Mouse (Mus musculus): ENCODE data around the gene Gm49345.
"Not testable (repeated sequence)": the region's sequence is repeated elsewhere in the genome, so short reads cannot be mapped to it uniquely, and the experiment has no call there.

Gm49345 gene

DNA sequence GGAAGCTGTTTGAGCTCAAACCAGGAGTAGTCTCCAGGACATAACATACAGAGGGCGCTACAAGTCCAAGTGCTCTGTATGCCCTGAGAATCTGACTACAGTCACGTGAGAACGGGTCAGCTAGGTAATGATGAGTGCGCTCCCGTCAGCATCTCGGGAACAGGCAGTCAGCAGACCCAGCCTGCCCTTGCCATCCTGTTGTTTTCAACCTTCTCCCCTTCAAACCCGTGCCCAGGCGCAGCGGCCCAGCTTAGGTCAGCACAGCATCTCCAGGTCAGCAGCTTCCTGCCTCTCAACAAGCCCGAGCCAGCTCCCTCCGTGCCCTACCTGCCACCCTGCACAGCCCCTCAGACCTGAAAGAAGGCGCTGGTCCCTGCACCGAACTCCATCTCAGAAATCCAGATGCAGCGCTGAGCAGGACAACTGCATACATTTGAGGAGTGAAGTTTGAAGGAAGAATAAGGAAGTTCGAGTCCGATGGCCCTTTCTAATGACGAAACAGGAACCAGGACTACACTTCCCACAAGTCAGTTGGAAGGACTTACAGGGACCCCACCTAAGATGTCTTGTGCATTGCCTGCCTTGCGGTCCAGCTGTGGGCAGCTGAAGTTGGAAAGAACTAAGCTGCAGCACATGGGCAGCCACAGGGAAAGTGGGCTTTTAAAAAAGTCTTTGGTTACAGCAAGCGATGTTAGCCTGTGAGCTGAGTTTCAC, at the start of gene Gm49345, which contains the start of gene Zfp729a:
Gm49345 (minus strand) TSS at position 476 of the 714 bp plus-strand sequence.
Zfp729a (minus strand) TSS at position 498 of the 714 bp plus-strand sequence.
- peak; percentile 86 for DNase-seq

DNA sequence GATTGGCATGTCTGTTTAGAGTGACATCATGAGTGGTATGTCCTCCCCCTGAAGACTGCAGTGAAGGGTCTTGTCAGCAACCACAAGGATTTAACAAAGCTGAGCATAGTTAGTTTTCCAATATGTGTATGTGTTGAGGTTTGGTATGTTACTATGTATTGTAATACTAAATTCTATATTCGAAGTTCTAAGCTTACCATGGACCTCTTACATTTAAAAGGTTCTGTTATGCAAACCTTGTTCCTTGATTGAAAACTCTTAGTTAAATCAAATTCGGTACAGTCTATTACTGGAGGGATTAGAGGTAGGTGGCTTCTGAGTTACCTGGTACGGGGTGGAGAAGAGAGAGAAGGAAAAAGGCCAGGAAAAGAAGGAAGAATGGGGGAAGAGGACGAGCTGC, 49.4 kb upstream of the Gm49345 start, which contains the start of gene Zfp738:
Zfp738 (minus strand) TSS at position 101 of the 400 bp plus-strand sequence.
- no peak for DNase-seq

DNA sequence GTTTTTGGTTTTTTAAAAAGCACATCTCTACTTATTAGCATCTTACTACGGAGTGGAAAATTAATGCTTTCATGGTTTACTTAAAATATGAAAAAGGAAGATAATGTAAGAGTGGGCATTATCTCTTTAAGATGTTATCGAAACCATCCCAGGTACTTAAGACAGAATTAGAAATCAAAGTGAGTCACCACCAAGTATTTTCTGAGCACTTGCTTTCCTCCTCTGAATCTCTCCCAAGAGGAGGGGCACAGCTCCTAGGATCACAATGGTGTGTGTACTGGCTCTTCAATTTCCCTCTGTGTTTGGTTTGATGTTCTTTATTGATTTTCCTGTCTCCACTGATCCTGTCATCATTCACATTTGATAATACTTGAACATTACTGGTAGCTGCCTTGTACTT, 46.3 kb upstream of the Gm49345 start:
- not testable (repeated sequence) for DNase-seq

DNA sequence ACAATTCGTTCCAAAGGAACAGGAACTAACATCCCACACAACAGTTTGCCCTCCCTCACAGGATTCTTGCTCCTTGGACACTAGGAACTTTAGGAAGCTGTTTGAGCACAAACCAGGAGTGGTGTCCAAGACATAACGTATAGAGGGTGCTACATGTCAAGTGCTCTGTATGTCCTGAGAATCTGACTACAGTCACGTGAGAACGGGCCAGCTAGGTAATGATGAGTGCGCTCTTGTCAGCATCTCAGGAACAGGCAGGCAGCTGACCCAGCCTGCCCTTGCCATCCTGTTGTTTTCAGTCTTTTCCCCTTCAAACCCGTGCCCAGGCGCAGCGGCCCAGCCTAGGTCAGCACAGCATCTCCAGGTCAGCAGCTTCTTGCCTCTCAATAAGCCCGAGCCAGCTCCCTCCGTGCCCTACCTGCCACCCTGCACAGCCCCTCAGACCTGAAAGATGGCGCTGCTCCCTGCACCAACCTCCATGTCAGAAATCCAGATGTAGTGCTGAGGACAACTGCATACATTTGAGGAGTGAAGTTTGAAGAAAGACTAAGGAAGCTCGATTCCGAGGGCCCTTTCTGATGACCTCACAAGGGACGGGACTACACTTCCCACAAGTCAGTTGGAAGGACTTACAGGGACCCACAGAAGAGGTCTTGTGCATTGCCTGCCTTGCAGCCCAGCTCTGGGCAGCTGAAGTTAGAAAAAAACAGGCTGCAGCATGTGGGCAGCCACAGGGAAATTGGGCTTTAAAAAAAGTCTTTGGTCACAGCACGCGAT, 45.6 kb upstream of the Gm49345 start:
- peak; percentile 88 for DNase-seq

DNA sequence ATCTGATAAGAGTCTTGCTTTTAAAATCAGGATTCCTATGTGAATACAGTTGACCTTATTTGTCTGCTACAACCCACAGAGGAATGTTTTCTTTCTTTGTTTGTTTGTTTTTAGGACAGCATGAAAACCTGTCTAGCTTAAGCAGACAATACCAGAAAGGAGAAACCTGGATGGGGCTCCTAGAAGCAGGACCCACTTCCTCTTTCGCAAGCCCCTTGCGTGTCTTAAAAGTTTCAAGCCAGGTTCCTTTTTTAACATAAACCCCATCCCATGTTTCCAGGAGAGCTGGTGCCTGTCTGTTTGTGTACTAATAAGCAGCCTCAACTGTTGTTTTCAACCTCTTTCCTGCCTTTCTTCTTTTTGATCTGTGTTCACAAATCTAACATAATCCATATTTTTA, 37.3 kb upstream of the Gm49345 start:
- DNase-seq: no peak

DNA sequence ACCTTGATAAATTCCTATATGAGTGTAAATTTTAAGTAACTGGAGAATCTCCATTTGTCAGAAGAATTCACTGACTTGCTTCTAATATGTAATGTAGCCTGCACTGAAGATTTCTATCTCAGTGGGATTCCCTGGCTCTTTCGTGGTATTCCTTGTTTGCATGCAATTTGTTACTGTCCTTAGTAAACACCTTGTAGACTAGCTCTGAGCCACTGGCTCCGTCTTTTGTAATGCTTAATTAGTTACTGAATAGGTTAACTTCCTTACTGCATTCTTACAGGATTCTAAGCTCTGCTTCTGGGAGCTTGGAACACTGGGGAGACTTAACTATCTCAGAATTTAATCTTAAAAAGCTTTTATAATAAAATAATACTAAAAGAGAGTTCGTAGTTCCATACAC, 14.9 kb upstream of the Gm49345 start:
- DNase-seq: no peak

DNA sequence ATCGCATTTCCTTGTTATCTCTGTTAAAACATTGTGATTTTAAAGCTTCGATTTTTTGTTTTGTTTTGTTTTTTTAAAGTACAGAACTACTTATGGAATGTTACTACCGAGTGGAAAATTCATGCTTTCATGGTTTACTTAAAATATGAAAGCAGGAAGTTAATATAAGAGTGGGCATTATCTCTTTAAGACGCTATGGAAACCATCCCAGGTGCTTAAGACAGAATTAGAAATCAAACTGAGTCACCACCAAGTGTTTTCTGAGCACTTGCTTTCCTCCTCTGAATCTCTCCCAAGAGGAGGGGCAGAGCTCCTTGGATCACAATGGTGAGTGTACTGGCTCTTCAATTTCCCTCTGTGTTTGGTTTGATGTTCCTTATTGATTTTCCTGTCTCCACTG, 27.5 kb downstream of the Gm49345 start:
- peak; percentile 5 for DNase-seq

DNA sequence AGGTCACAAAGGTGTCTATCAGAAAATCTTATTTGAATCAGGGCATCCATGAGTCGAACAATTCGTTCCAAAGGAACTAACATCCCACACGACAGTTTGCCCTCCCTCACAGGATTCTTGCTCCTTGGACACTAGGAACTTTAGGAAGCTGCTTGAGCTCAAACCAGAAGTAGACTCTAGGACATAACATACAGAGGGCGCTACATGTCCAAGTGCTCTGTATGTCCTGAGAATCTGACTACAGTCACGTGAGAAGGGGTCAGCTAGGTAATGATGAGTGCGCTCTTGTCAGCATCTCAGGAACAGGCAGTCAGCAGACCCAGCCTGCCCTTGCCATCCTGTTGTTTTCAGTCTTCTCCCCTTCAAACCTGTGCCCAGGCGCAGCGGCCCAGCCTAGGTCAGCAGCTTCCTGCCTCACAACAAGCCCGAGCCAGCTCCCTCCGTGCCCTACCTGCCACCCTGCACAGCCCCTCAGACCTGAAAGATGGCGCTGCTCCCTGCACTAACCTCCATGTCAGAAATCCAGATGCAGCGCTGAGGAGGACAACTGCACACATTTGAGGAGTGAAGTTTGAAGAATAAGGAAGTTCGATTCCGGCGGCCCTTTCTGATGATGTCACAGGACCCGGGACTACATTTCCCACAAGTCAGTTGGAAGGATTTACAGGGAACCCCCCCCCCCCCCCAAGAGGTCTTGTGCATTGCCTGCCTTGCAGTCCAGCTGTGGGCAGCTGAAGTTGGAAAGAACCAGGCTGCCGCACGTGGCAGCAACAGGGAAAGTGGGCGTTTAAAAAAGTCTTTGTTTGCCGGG, 28.3 kb downstream of the Gm49345 start, which contains the start of gene Zfp729b:
Zfp729b (minus strand) TSS at position 642 of the 811 bp plus-strand sequence.
- DNase-seq: peak; percentile 87

DNA sequence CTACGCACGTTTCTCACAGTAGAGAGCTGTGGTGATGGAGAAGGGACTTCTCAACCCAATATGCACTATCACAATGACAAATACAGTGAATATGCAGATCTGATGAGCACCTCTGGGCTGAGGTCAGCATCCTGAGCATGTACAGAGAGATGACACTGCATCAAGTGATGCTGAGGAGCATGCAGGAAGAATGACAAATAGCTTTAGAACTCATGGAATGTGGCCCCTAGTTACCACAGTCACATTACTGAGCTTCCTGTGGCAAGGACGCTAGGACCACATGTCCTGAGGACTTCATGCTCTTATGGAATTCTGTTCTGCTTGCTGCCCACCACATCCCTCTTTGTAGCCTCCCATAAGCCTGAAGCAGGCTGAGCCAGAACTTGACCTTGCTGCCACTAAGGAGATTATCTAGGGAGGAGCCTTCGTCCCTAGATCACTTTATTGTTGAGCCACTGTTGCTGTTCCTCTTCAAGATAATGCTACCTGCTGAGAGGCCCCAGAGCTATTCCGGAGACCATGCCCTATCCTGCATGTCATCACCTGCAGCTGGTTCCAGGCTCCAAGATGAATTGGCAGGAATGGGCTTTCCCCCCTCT, 64.9 kb downstream of the Gm49345 start:
- DNase-seq: no peak

DNA sequence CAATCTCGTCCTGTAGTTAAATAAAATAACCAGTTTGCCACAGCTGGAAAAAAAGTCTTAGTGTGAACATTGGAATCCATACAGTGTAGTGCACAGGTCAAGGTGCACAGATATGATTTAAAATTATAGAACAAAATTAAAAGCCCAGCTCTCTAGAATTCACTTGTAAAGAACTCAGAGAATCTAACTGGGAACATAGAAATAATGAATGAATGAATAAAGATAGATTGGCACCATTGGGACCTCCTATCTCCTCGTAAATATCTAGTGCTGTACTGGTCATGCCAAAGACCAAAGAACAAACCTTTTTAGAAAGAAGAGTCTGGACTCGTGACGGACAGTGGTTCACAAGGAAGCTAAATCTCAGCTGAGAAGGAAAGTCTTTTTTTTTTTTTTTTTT, 83.8 kb downstream of the Gm49345 start, which contains the start of gene Zfp748:
Zfp748 (minus strand) TSS at position 101 of the 400 bp plus-strand sequence.
- DNase-seq: no peak

DNA sequence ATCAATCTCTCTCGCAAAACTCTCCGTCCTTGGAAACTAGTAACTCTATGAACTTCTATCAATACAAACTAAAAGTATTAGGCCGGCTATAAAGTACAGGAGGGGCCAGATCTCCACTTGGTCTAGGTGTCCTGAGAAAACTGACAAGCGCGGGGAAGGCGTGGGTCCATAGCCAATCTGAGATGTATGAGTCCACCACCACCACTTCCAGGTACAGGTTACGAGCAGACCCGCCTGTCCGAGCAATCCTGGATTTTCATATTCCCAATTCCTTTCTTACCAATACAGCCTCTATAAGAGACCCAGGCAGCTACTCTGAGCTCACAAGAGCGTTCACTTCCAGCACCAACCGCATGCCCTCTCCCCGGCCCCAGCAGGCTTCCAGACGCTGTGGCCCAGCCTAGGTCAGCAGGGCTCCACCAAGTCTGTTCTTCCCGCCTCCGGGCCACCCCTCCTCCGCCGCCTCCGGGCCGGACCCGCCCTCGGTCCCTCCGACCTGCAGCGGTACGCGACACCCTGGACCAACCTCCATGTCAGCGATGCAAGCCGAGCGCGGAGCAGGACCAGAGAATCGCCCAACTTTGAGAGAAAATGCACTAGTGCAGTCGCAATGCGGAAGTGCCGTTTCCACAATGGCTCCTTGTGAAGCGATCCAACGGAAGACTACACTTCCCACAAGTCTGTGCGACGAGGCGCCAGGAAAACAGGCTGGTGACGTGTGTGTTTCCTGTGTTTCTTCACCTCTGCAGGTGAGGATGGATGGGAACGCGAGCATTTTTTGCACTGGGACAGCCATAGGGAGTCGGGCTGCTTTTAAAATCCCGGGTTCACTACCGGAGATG, 84.8 kb downstream of the Gm49345 start:
- DNase-seq: peak; percentile 92

DNA sequence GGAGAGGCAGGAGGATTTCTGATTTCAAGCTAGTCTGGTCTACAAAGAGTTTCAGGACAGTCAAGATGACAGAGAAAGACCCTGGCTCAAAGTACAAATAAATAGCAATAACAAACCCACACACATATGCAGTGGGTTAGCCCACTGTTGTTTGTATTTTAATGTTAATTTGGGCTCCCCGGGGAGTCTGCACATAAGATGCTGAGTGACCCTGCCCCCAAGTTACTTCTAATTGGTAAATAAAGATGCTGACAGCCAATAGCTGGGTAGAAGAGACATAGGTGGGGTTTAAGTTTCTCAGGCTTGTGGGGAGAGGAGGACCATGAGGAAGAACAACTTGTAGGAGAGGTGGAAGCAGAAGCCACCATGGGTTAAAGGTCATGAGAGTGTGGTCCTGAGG, 91.6 kb downstream of the Gm49345 start:
- DNase-seq: no peak
